Mouse (Mus musculus): ENCODE measurements at regions not wholly inside any gene's neighbourhood (a gene's known extent, or its start where the extent isn't known, plus 50 kb on each side); places are given as distances from the start of the nearest gene placed in this dataset.
"Not testable (repeated sequence)": the region's sequence is repeated elsewhere in the genome, so short reads cannot be mapped to it uniquely, and the experiment has no call there.

DNA sequence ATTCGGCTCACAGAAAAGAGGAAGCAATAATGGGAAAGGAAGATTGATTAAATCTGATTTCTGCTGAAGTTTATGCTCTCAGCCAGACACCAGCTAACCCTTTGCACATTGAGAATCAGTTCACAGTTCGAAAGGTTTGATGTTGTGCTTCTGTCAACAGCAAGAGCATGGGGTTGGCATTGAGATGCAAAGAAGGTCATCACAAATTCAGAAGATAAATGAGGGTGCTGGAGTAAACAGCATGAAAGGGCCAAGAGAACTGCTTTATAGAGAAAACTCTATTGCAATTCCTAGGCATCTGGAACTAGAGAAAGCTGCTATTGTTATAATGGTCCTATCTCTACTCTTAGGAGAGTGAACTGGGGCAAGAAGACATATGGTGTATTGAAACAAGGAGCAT lies 250.8 kb downstream of the Rab38 start:
- ATAC-seq (replicated peaks): no peak
- Histone ChIP-seq H3K36me3 (replicated peaks) (no peaks in the 10 kb centered on the region), H3K27me3 (replicated peaks) (no peaks in the 10 kb centered on the region), H3K9me3 (no peaks in the 10 kb centered on the region), H3K4me1 (no peaks in the 10 kb centered on the region), H3K27ac (no peak overlapping the region), H3K9ac (no peak overlapping the region), H3K4me3 (no peak overlapping the region), H3K4me2 (no peak overlapping the region)
- WGBS: 57% methylated on average over 2 of the region's 2 CpGs

DNA sequence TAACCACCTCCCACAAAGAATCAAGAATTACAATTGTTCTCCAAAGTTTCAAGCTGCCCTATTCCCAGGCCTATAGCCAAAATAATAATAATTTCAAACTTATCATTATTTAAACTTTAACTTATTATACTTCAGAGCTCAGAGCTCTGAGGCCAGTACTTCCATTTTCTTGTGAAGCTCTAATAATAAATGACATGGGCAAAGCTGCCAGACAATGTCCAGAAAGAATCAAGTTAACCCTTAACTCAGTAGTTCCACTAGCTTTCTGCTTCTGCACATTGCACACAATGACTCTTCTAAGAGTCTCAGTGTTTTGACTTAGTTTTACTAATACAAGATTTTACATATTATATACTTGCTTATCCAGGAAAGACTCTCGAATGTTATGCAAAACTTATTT lies 291.0 kb downstream of the Rab38 start:
- H3K36me3 ChIP-seq (replicated peaks); H3K4me2 ChIP-seq; H3K4me1 ChIP-seq; H3K27me3 ChIP-seq (replicated peaks); H3K9me3 ChIP-seq; ATAC-seq (replicated peaks); H3K27ac ChIP-seq; H3K9ac ChIP-seq; H3K4me3 ChIP-seq: not testable (repeated sequence)
- 83% methylated on average over 1 of the region's 1 CpGs for WGBS

DNA sequence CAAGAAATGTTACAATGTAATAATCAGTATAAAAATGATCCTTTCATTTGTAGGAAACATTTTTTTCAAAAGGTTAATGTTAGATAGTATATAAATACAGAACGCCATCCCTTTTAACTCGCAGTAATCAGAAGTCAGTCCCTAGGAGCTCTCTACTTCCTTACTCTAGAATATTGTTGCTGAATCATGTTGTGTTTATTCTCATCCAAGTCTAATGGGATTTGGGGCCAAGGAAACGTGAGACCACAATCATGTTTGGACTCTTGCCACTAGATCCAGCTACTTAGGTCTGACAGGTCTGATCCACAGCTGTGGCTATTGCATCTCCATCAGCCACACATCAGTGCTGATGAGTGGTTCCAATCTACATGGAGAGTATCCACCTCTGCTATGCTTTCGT lies 304.4 kb downstream of the Rab38 start:
- H3K27ac ChIP-seq: no peak overlapping the region
- H3K4me2 ChIP-seq: no peak overlapping the region
- no peaks in the 10 kb centered on the region for H3K36me3 ChIP-seq (replicated peaks)
- no peak overlapping the region for H3K4me3 ChIP-seq
- no peaks in the 10 kb centered on the region for H3K9me3 ChIP-seq
- 87% methylated on average over 4 of the region's 4 CpGs for WGBS
- H3K9ac ChIP-seq: no peak overlapping the region
- H3K27me3 ChIP-seq (replicated peaks): no peaks in the 10 kb centered on the region
- ATAC-seq (replicated peaks): no peak
- H3K4me1 ChIP-seq: no peaks in the 10 kb centered on the region

GRCm38 (mm10) chr7:88735768-88736167 lies 305.7 kb downstream of the Rab38 start:
- no peak overlapping the region for H3K27ac ChIP-seq
- H3K4me1 ChIP-seq: no peaks in the 10 kb centered on the region
- H3K9ac ChIP-seq: no peak overlapping the region
- H3K36me3 ChIP-seq (replicated peaks): no peaks in the 10 kb centered on the region
- no peak overlapping the region for H3K4me3 ChIP-seq
- H3K27me3 ChIP-seq (replicated peaks): no peaks in the 10 kb centered on the region
- no peaks in the 10 kb centered on the region for H3K9me3 ChIP-seq
- no peak for ATAC-seq (replicated peaks)
- H3K4me2 ChIP-seq: no peak overlapping the region

DNA sequence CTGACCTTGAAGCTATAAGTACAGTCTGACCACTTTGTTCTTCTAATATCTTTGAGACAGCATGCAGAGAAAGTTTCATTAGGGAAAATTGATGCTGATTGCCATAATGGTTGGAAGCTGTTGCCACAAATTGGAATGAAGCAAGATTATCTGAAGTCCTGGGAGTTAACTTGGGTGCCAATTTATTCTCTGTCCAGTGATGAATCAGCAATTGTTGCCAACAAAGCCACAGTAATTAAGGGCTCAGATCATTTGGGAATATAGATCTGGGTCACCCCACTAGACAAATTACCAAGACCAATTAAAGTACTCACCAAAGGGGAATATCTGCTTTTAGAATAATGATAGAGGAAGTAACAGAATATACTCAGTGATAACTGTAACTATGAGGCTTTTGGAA lies 347.3 kb downstream of the Rab38 start:
- no peak overlapping the region for H3K4me3 ChIP-seq
- H3K9me3 ChIP-seq: no peaks in the 10 kb centered on the region
- no peak overlapping the region for H3K4me2 ChIP-seq
- no peaks in the 10 kb centered on the region for H3K27me3 ChIP-seq (replicated peaks)
- no peak overlapping the region for H3K27ac ChIP-seq
- no peak for ATAC-seq (replicated peaks)
- no peaks in the 10 kb centered on the region for H3K36me3 ChIP-seq (replicated peaks)
- no peak overlapping the region for H3K9ac ChIP-seq
- H3K4me1 ChIP-seq: no peaks in the 10 kb centered on the region

- Histone ChIP-seq H3K4me2 (no peak overlapping the region), H3K27me3 (replicated peaks) (no peaks in the 10 kb centered on the region), H3K4me3 (no peak overlapping the region), H3K9me3 (no peaks in the 10 kb centered on the region), H3K27ac (no peak overlapping the region), H3K36me3 (replicated peaks) (no peaks in the 10 kb centered on the region), H3K4me1 (no peaks in the 10 kb centered on the region), H3K9ac (no peak overlapping the region)
- WGBS: 83% methylated on average over 2 of the region's 2 CpGs
- no peak for ATAC-seq (replicated peaks)
These were observed 352.8 kb downstream of the Rab38 start for GRCm38 (mm10) chr7:88782906-88783305.

GRCm38 (mm10) chr7:88808175-88808574 lies 378.1 kb downstream of the Rab38 start:
- no peak overlapping the region for H3K4me3 ChIP-seq
- no peaks in the 10 kb centered on the region for H3K4me1 ChIP-seq
- WGBS: 49% methylated on average over 3 of the region's 3 CpGs
- H3K36me3 ChIP-seq (replicated peaks): no peaks in the 10 kb centered on the region
- no peaks in the 10 kb centered on the region for H3K9me3 ChIP-seq
- no peak overlapping the region for H3K4me2 ChIP-seq
- H3K27me3 ChIP-seq (replicated peaks): no peaks in the 10 kb centered on the region
- ATAC-seq (replicated peaks): peak; percentile 80; the same call in 1 of the 2 replicates
- no peak overlapping the region for H3K27ac ChIP-seq
- H3K9ac ChIP-seq: no peak overlapping the region

DNA sequence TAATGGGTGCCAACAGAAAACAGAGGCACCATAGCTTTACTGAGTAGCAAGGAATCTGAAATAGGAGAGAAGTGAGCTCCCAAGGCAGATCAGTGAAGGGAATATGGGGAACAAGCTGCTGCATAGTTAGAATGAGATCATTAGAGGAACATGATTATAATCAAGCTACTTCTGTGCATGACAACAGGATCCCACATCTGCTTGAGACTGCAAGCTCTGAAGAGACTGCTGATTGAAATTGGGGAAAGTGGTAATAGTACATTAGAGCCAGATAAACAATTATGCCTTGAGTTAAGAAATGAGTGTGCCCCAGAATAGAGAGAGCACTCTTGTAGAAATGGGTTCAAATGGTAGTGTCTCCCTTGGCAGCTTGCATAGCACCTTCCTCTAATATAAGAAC lies 380.1 kb downstream of the Rab38 start:
- Histone ChIP-seq H3K9me3 (no peaks in the 10 kb centered on the region), H3K36me3 (replicated peaks) (no peaks in the 10 kb centered on the region), H3K27me3 (replicated peaks) (no peaks in the 10 kb centered on the region), H3K4me1 (no peaks in the 10 kb centered on the region), H3K27ac (no peak overlapping the region), H3K4me2 (no peak overlapping the region), H3K9ac (no peak overlapping the region), H3K4me3 (no peak overlapping the region)
- no peak for ATAC-seq (replicated peaks)

DNA sequence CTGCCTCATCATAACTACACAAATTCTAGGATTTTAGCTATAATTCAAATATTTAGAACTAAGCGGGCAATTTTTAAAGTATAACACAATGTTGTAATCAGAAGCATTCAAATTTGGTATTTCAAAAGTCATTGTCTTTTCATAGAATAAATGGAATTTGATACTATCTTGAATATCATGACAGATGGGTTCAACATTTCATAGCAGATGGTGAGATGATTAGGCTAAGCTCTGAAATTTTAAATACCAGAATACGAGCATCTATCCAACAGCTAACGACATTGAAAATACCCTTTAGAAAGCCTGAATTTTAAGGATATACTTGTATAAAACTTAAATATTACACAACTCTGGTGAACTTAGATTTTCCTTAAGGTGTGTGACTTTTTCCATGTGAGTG lies 390.1 kb downstream of the Rab38 start:
- 89% methylated on average over 3 of the region's 3 CpGs for WGBS

GRCm38 (mm10) chr7:88826498-88826897 lies 396.4 kb downstream of the Rab38 start:
- H3K4me3 ChIP-seq: no peak overlapping the region
- 73% methylated on average over 2 of the region's 2 CpGs for WGBS

More for the DNA sequence above, 390.1 kb downstream of the Rab38 start:
- Histone ChIP-seq H3K9me3 (no peaks in the 10 kb centered on the region), H3K4me3 (no peak overlapping the region), H3K4me1 (no peaks in the 10 kb centered on the region), H3K9ac (no peak overlapping the region), H3K27me3 (replicated peaks) (no peaks in the 10 kb centered on the region), H3K4me2 (no peak overlapping the region), H3K36me3 (replicated peaks) (no peaks in the 10 kb centered on the region), H3K27ac (no peak overlapping the region)
- no peak for ATAC-seq (replicated peaks)

GRCm38 (mm10) chr7:88847946-88848524 lies 418.0 kb downstream of the Rab38 start:
- no peak overlapping the region for H3K4me3 ChIP-seq
- H3K4me1 ChIP-seq: no peaks in the 10 kb centered on the region
- no peak overlapping the region for H3K9ac ChIP-seq
- ATAC-seq (replicated peaks): no peak
- WGBS: 81% methylated on average over 4 of the region's 4 CpGs
- H3K27me3 ChIP-seq (replicated peaks): no peaks in the 10 kb centered on the region
- no peaks in the 10 kb centered on the region for H3K9me3 ChIP-seq
- no peak overlapping the region for H3K4me2 ChIP-seq
- H3K27ac ChIP-seq: no peak overlapping the region
- no peaks in the 10 kb centered on the region for H3K36me3 ChIP-seq (replicated peaks)

More at GRCm38 (mm10) chr7:88826498-88826897, 396.4 kb downstream of the Rab38 start:
- Histone ChIP-seq H3K9me3 (no peaks in the 10 kb centered on the region), H3K9ac (no peak overlapping the region), H3K27ac (no peak overlapping the region), H3K36me3 (replicated peaks) (no peaks in the 10 kb centered on the region), H3K27me3 (replicated peaks) (no peaks in the 10 kb centered on the region), H3K4me1 (no peaks in the 10 kb centered on the region), H3K4me2 (no peak overlapping the region)
- ATAC-seq (replicated peaks): no peak
